Comparison of ENCODE assay signal across 26 mouse cellular contexts in genomic region chr4:142452614-142453013, GRCm38 (mm10).
DNase-seq lines count a peak whose midpoint lies in the region; ATAC-seq and TF ChIP-seq lines count a peak whose summit lies in the region.
"Had no signal": no experiment of that assay in that cellular context is flagged by ENCODE, and none has a peak within 500 bp of the region (broad histone marks: within the 10 kb centered on the region; RNA-seq: fewer than 3 reads in every experiment).

No protein-coding gene starts in this region.

- no peaks in the 10 kb centered on the region for H3K9me3 ChIP-seq in limb, embryonic 12.5 days
- H3K9me3 ChIP-seq in limb, embryonic 10.5 days (replicated peaks) = no peaks in the 10 kb centered on the region
- no peaks in the 10 kb centered on the region for H3K9me3 ChIP-seq in embryonic facial prominence, embryonic 14.5 days (ENCODE audit: control insufficient read depth, low read length)
- no peaks in the 10 kb centered on the region for H3K9me3 ChIP-seq in forebrain, embryonic 13.5 days (replicated peaks)
- H3K9me3 ChIP-seq in intestine, postnatal 0 days (ENCODE audit: control insufficient read depth) = no peaks in the 10 kb centered on the region
- H3K9me3 ChIP-seq in neural tube, embryonic 15.5 days (replicated peaks) = no peaks in the 10 kb centered on the region
- H3K9me3 ChIP-seq: heart, embryonic 10.5 days; heart, embryonic 15.5 days; hindbrain, embryonic 13.5 days; liver, embryonic 15.5 days; midbrain, embryonic 10.5 days had no signal

- H3K9ac ChIP-seq in limb, embryonic 12.5 days (replicated peaks) = no peak overlapping the region
- no peak overlapping the region for H3K9ac ChIP-seq in embryonic facial prominence, embryonic 14.5 days (ENCODE audit: low read depth, low read length)
- H3K9ac ChIP-seq in forebrain, embryonic 13.5 days = no peak overlapping the region; the same call in 1 of the 2 replicates
- H3K9ac ChIP-seq in intestine, postnatal 0 days (ENCODE audit: low read depth, low read length) = no peak overlapping the region
- H3K9ac ChIP-seq in neural tube, embryonic 15.5 days (replicated peaks) = no peak overlapping the region
- H3K9ac ChIP-seq: heart, embryonic 15.5 days; hindbrain, embryonic 13.5 days; liver, embryonic 15.5 days had no signal

- no peak for DNase-seq in limb, embryonic 10.5 days (ENCODE audit: low spot score)
- peak; percentile 44 for DNase-seq in embryonic facial prominence, embryonic 14.5 days (ENCODE audit: low spot score)
- no peak for DNase-seq in cerebellum, postnatal 36 days
- no peak for DNase-seq in retina, postnatal 1 day
- DNase-seq: adrenal gland, adult 2 months; adrenal gland, postnatal 36 days; cerebellum, adult 18-20 months; cerebellum, postnatal 10 days; gastrocnemius, postnatal 14 days; heart, postnatal 36 days; kidney, adult 2 months; kidney, postnatal 4 days; lung, postnatal 14 days; right cerebral cortex, postnatal 14 days had no signal

- no peak overlapping the region for H3K4me2 ChIP-seq in limb, embryonic 12.5 days
- H3K4me2 ChIP-seq in embryonic facial prominence, embryonic 14.5 days (ENCODE audit: low read depth, low read length) = no peak overlapping the region
- peak overlapping the region; percentile 12; the same call in 1 of the 2 replicates for H3K4me2 ChIP-seq in forebrain, embryonic 13.5 days
- no peak overlapping the region for H3K4me2 ChIP-seq in intestine, postnatal 0 days (replicated peaks; ENCODE audit: low read depth)
- no peak overlapping the region for H3K4me2 ChIP-seq in neural tube, embryonic 15.5 days
- H3K4me2 ChIP-seq: heart, embryonic 15.5 days; hindbrain, embryonic 13.5 days; liver, embryonic 15.5 days had no signal

- H3K27ac ChIP-seq in limb, embryonic 12.5 days = peak overlapping the region; percentile 18; the same call in 1 of the 2 replicates
- no peak overlapping the region for H3K27ac ChIP-seq in limb, embryonic 10.5 days
- H3K27ac ChIP-seq in embryonic facial prominence, embryonic 14.5 days (replicated peaks; ENCODE audit: low read depth, low read length) = no peak overlapping the region
- peak overlapping the region; percentile 44 for H3K27ac ChIP-seq in forebrain, embryonic 13.5 days
- no peak overlapping the region for H3K27ac ChIP-seq in intestine, postnatal 0 days (ENCODE audit: low read depth, low read length)
- no peak overlapping the region for H3K27ac ChIP-seq in neural tube, embryonic 15.5 days (replicated peaks)
- H3K27ac ChIP-seq: heart, embryonic 10.5 days; heart, embryonic 15.5 days; hindbrain, embryonic 13.5 days; liver, embryonic 15.5 days; midbrain, embryonic 10.5 days had no signal

- WGBS in limb, embryonic 12.5 days = 34% methylated on average over 11 of the region's 11 CpGs
- WGBS in limb, embryonic 10.5 days = 36% methylated on average over 11 of the region's 11 CpGs
- 26% methylated on average over 11 of the region's 11 CpGs for WGBS in embryonic facial prominence, embryonic 14.5 days
- WGBS in forebrain, embryonic 13.5 days = 8% methylated on average over 11 of the region's 11 CpGs
- 45% methylated on average over 11 of the region's 11 CpGs for WGBS in intestine, postnatal 0 days
- WGBS in neural tube, embryonic 15.5 days = 34% methylated on average over 11 of the region's 11 CpGs

- H3K36me3 ChIP-seq in limb, embryonic 12.5 days = no peaks in the 10 kb centered on the region
- H3K36me3 ChIP-seq in limb, embryonic 10.5 days = no peaks in the 10 kb centered on the region
- no peaks in the 10 kb centered on the region for H3K36me3 ChIP-seq in embryonic facial prominence, embryonic 14.5 days (ENCODE audit: control insufficient read depth, insufficient read depth, low read length)
- no peaks in the 10 kb centered on the region for H3K36me3 ChIP-seq in forebrain, embryonic 13.5 days (ENCODE audit: poor library complexity, severe bottlenecking)
- H3K36me3 ChIP-seq in intestine, postnatal 0 days (ENCODE audit: control insufficient read depth, insufficient read depth) = no peaks in the 10 kb centered on the region
- no peaks in the 10 kb centered on the region for H3K36me3 ChIP-seq in neural tube, embryonic 15.5 days
- H3K36me3 ChIP-seq: heart, embryonic 10.5 days; heart, embryonic 15.5 days; hindbrain, embryonic 13.5 days; liver, embryonic 15.5 days; midbrain, embryonic 10.5 days had no signal

- H3K4me1 ChIP-seq in limb, embryonic 12.5 days (replicated peaks) = peaks cover 31% of the 10 kb centered on the region
- peaks cover 21% of the 10 kb centered on the region for H3K4me1 ChIP-seq in limb, embryonic 10.5 days
- peaks cover 10% of the 10 kb centered on the region for H3K4me1 ChIP-seq in embryonic facial prominence, embryonic 14.5 days (ENCODE audit: control insufficient read depth, insufficient read depth, low read length)
- H3K4me1 ChIP-seq in forebrain, embryonic 13.5 days = peaks cover 52% of the 10 kb centered on the region
- H3K4me1 ChIP-seq in intestine, postnatal 0 days (replicated peaks; ENCODE audit: control insufficient read depth, insufficient read depth, low read length) = no peaks in the 10 kb centered on the region
- peaks cover 16% of the 10 kb centered on the region for H3K4me1 ChIP-seq in neural tube, embryonic 15.5 days
- H3K4me1 ChIP-seq: heart, embryonic 15.5 days; liver, embryonic 15.5 days had no signal

- no peak for TF ChIP-seq CTCF in intestine, postnatal 0 days (IDR thresholded peaks at IDR 0.05; ENCODE audit: low read depth)

- no peak overlapping the region for H3K4me3 ChIP-seq in limb, embryonic 12.5 days (replicated peaks)
- H3K4me3 ChIP-seq in limb, embryonic 10.5 days = no peak overlapping the region
- no peak overlapping the region for H3K4me3 ChIP-seq in embryonic facial prominence, embryonic 14.5 days (ENCODE audit: low read depth, low read length)
- no peak overlapping the region for H3K4me3 ChIP-seq in forebrain, embryonic 13.5 days
- H3K4me3 ChIP-seq in intestine, postnatal 0 days (ENCODE audit: low read depth, low read length) = no peak overlapping the region
- H3K4me3 ChIP-seq in neural tube, embryonic 15.5 days (replicated peaks) = no peak overlapping the region
- H3K4me3 ChIP-seq: erythroblast, embryonic 14.5 days; heart, embryonic 10.5 days; heart, embryonic 15.5 days; hindbrain, embryonic 13.5 days; liver, embryonic 15.5 days; midbrain, embryonic 10.5 days had no signal

- no peaks in the 10 kb centered on the region for H3K27me3 ChIP-seq in limb, embryonic 12.5 days
- H3K27me3 ChIP-seq in limb, embryonic 10.5 days (ENCODE audit: low read depth, poor library complexity, severe bottlenecking) = 0 out of 2 replicates have a peak, but pooled peaks cover 5% of the 10 kb centered on the region
- no peaks in the 10 kb centered on the region for H3K27me3 ChIP-seq in embryonic facial prominence, embryonic 14.5 days (replicated peaks; ENCODE audit: control insufficient read depth, insufficient read depth, low read length)
- no peaks in the 10 kb centered on the region for H3K27me3 ChIP-seq in forebrain, embryonic 13.5 days
- H3K27me3 ChIP-seq in intestine, postnatal 0 days (replicated peaks; ENCODE audit: control insufficient read depth, insufficient read depth, low read length) = no peaks in the 10 kb centered on the region
- H3K27me3 ChIP-seq in neural tube, embryonic 15.5 days (replicated peaks) = no peaks in the 10 kb centered on the region
- H3K27me3 ChIP-seq: hindbrain, embryonic 13.5 days; liver, embryonic 15.5 days had no signal

- peak; percentile 43; the same call in 1 of the 2 replicates for ATAC-seq in limb, embryonic 12.5 days (ENCODE audit: insufficient number of reproducible peaks, insufficient read depth, low FRiP score, low TSS enrichment, low read depth)
- peak; percentile 67 for ATAC-seq in embryonic facial prominence, embryonic 14.5 days (ENCODE audit: low read depth)
- no peak for ATAC-seq in forebrain, embryonic 13.5 days
- peak; percentile 51; the same call in 1 of the 2 replicates for ATAC-seq in intestine, postnatal 0 days
- no peak for ATAC-seq in neural tube, embryonic 15.5 days (ENCODE audit: low FRiP score)
- ATAC-seq: CD4-positive, CD25-positive, alpha-beta regulatory T cell, adult 4 months; midbrain, embryonic 16.5 days had no signal

Comparison
In these comparisons a context has a peak if more than half of its experiments do, and no peak if none do; other contexts are left out.
1. H3K27ac ChIP-seq: peak in limb, embryonic 12.5 days (single experiment) and forebrain, embryonic 13.5 days (single experiment); none in limb, embryonic 10.5 days (single experiment), embryonic facial prominence, embryonic 14.5 days (single experiment), intestine, postnatal 0 days (single experiment) and neural tube, embryonic 15.5 days (single experiment).
2. ATAC-seq: peak in limb, embryonic 12.5 days (single experiment), embryonic facial prominence, embryonic 14.5 days (single experiment) and intestine, postnatal 0 days (single experiment); none in forebrain, embryonic 13.5 days (single experiment) and neural tube, embryonic 15.5 days (single experiment).